Mouse (Mus musculus) CD4-positive helper T cell, adult 2 months (primary cell): ENCODE results near the gene Utrn.

Experiments
- DNase-seq: peaks from one replicate; pipeline ENCODE4 v3.0.0-alpha.2; 2012; ENCODE audit warnings: low read depth, missing footprints, low spot score

Utrn gene

DNA sequence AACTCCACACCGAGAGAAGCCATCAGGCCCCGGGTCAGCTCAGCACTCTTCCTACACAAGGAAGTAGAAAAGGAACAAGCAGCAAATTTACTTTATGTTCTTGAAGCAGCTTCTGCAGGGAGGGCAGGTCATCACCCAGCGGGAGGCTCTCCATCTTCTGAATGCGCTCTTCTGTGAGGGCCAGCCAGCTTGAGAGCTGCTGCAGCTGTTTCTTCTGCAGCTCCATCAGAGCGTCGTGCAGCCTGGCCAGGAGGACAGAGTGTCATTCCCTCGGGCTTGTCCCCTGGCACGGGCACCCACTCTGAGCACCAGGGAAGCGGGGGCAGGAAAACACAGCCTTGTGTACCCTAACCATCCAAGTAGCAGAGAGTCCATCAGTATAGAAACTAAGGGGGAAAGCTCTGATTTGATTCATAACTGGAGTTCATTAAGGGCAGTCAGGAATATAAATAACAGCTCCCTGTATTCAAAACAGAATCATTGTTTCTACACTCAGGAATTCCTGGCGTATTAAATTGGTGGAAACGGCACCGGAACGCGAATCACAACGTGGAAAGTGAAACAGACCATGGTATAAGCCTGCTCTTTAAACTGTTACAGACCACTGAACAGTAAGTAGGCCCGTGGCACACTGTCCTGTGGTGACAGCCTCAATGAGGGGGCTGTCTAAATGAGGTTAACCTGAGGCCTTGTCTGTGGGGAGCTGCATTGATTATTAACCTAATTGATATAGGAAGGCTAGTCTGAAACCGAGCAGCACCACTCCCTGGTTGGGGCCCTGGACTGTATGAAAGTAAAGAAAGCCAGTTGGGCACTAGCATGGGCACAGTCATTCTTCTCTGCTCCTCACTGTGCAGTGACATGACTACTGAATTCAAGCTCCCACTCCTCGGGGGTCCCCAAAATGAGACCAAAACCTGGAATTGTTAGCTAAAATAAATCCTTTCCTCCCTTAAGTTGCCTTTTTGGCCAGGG, 132.0 kb downstream of the Utrn start:
- no peak for DNase-seq

DNA sequence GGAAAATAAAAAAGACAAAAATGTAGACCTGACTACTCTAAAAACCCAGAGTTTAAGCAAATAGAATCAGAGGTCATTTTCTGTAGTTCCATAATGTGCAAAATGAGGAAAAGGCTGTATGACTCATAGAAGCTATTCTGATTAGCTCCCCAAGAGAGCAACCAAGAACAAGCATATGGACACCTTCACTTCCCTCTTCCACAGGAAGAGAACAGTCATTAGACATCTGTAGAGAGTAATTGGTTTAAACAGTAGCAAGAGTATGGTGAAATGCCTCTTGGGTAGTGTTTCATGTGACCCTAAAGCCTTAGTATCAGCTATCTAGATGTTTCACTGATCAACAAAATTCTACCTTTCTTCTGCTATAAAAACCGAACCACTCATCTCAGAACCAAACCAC, 133.5 kb downstream of the Utrn start:
- DNase-seq = no peak

DNA sequence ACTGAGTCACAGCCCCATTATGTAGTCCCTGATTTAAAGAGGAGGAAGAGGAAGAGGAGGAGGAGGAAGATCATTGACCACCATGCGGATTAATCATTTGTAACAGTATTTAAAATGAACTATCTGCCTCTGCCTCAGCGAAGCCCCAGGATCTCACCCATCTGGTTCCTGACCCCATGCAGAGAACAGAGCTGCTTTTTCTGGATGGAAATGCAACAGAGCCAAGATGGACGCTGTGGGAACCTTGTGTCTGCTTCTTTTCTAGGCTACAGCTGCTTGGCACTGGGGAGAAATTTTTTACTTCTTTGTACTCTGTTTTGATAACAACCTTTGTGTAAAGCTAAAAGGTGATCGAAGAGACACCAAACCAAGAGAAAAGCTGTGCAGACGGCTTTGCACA, 137.7 kb downstream of the Utrn start:
- DNase-seq = no peak

DNA sequence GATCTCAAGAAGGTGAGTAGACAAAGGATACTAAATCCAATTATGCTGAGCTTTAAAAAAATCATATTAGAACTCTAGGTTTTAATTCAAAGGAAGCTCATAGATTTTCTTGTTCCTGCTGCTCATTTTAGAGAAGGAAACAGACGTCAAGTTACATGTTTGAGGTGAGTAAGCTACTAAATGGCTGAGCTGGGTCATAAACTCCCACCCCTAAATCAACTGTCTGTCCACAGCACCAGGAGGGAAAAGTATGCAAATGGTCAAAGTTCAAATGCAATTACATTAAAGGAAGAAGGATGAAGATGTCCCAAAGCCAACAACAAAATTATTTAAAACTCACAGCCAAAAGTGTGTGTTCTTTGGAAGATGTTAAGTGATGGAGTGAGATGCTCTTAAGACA, 139.5 kb downstream of the Utrn start:
- no peak for DNase-seq

DNA sequence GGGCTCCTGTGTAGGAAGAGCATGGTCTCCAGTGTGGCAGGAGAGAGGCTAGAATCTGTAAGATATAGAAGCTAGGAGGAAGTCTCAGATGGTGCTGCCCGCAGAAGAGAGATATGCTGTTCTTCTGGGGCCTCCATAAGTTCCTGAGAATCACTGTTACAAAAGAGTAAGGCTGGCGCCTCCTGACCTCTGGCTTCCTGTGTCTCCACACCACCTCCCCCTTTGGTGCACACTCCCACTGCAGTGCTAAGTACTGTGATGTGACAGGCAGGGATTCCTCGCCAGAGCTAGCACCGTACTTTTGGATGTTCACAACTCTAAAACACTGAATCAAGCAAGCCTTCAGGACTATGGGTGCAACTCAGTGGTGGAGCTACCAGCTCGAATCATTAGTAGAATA, 140.1 kb downstream of the Utrn start:
- no peak for DNase-seq

DNA sequence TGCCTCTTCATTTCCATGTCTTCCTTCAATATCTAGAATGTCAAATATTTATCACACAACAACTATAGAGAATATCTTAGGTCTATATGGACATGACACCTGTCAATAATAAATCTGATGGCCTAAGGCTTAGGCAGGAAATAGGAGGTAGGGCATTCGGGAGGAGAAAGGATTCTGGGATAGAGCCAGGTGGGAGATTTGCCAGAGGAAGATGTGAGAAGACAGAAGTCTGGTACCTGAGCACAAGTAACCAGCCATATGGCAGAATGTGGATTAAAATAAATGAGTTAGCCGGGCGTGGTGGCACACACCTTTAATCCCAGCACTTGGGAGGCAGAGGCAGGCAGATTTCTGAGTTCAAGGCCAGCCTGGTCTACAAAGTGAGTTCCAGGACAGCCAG, 141.3 kb downstream of the Utrn start:
- DNase-seq = no peak

DNA sequence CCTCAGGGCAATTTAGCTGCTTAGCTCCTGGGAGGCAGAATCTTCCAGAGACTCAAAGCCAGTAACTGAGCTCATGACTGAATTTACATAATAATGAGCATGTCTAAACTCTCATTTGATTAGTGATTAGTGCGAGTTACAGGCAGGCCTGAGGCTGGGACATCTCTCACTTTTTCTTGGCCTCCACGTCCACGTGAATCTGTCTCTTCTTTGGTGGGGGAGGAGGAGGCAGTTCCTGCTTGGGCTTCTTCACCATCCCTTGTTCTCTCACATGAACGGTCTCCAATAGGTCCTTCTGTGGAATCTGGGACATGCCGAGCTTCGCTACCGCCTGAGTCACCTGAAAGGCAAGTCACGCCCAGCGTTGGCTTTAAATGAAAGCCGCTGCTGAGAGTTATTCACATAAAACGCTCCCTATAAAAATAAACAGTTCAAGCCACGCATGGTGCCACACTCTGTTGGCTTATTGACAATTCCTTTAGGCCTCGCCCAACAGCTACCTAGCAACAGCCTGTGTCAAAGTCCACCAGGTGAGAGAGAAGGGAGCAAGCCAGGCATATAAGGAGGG, 143.0 kb downstream of the Utrn start:
- no peak for DNase-seq

DNA sequence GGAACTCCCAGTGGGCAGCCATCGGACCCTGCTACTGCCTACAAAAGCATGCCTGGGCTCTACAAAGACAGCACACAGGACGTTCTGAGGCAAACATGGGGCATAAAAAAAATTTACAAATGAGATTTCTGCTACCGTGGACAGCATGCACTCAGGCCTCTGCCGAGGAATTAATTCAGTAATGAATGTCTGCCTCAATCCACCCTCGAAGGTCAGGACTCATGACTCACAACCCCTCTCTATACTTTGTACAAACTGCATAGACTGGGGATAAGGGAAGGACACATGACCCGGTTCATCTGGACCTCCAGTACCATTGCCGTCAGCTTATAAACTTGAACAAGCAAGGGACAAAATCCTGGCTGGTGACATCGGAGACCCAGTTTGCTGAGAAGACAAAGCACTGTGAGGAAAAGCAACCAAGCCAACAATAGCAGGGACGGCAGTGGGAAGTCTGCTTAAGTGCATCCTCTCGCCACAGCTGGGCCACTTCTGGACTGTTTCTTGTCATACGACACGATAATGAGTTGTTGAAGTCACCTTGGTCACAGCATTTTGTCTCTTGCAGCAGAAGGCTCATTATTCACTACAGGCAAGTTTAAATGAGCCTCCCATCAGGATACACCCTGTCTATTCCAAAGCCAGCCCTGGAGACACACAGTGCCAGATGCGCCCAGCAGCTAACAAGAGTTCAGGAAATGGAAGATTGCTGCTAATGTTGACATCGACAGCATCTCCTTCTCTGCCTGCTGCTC, 144.7 kb downstream of the Utrn start:
- no peak for DNase-seq

DNA sequence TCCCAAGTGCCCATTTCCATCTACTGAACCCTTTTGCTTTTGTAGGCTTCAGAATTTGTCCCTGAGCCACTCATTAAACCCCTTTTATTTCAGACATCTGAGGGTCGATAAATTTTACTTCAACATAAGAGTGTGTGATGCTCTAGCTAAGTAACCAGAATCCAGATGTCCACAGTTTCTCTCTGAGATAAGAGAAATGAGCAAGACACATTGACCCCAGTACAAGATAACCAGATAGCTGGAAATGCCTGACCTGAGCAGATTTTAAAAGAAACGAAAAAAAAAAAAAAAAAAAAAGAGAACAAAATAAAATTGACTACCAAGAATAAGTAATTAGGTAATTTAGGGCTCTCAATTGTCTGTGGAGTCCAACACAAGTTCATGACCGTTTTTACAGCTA, 145.9 kb downstream of the Utrn start:
- DNase-seq = no peak

DNA sequence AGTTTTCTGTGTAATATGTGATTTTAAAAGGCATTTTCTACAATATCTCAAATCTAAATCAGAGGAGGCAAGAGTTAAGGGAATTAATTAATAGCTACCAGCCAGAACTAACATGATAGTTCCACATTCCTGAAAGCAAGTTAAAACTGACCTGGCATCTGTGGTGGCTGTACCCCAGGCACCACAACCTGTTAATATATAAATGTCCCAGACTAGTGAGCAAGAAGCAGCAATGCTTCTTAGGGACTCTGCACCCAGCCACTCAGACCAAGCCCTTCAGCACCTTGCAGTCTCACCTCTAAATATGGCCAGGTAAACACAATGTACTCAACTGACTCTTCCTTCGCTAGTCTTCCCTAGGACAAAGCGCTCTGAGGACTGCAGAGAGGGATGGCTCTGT, 147.1 kb downstream of the Utrn start:
- DNase-seq = no peak

DNA sequence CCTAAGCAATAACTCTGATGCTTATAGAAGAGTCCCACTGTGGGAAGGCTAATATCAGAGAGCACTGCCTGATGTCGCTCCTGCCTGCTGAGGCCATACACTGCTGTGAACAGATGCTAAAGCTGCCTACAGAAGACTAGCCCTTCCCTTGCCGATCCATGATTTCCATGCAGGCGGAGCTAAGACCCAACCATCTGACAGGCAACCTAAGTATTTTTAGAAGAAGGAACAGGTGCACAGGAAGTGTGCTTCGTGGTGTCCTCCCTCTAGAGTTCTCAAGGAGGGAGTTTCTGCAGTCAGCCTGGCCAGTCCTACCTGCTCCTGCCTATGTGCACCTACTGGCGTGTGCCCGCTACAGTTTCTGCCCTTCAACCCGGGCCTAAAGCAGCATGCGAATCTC, 150.8 kb downstream of the Utrn start:
- no peak for DNase-seq

DNA sequence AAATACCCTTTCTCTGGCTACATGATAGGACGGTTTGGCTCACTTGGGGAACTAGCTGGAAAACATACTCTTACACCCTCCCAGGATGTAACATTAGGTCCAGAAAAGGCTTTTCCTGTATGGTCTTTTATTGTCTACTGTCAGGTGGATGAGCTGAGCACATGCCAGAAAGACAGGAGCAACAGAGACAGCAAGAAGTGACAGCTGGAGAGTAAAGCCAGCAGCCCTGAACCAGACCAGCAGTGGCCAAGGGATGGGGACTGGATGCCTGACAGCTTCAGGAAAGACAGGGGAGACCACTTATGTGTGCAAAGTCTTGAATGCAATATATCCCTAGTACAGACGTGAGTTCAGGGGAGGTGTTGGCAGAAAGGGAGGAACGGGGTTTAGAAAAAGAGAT, 151.8 kb downstream of the Utrn start:
- no peak for DNase-seq

DNA sequence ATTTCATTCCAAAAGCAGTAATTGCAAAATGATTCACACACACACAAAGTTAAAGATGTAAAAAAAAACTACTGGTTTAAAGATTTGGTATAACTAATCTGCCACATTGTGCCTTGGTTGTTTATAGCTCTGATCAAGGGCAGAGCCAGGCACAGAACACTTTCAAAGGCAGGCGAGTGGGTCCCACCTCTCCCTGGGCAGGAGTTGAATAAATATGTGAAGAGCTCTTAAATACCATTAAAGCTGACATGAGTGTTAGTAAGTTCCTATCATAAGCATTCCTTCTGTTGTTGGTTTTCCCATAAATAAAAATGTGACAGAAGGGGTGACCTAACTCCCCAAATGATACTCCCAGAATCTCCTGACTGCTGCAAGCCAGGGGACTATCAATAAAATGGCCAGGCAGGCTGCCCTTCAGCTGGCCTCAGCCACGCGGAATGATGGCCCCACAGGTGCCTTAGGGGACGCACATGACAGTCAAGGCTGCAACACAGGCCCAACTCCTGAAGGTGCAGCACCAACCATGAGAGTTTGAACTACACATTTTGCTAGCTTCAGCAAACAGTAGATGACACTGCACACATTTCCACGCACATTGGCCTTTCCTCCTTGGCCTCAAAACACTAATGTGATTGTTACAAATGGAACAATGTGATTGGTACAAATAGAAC, 152.4 kb downstream of the Utrn start:
- no peak for DNase-seq

DNA sequence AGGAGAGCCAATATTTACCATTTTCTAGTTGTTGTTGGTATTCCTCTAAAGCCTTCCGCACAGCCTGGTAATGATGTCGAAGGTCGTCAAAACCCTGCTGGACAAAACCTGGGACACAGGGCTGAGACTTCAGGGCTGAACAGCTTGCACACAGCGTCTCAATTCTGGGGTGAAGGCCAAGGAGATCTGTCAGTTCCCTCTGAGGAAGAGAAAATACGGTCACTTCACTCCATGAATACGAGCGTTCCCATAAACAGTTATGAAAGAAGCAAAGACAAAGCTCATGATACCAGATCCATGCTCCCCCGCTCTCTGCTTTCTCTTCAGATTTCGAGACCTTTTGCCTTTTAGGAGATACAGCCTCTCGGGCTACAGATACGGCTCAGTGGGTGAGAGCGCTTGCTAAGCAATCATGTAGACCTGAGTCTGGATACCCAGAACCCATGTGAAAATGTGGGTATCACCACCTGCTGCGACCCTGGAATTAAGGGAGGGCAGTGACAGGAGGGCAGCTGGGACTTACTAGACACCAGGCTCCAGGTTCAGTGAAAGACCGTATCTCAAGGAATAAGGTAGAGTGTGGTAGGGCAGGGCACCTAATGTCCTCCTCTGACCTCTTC, 155.8 kb downstream of the Utrn start:
- no peak for DNase-seq

DNA sequence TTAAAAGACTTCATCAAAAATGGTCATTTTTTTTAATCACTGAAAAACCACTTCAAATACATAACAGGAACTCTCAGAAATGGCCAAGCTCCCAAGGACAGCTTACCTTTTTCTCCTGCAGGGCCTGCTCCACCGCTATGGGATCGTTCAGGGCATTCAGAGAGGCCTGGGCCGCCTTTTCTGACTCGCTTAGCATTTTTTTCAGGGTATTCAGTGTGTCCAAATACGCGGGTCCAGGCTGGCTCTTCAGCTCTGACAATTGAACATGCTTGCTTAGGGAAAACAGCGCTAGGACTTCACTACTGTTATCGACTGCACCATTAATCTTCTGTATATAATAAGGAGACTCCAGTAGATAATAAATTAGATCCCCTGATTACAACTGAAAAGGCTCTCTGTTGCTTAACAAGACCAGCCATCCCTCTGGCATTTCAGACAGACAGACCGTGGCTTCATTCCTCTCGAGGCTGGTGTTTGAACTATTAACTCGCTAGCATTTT, 157.8 kb downstream of the Utrn start:
- no peak for DNase-seq

DNA sequence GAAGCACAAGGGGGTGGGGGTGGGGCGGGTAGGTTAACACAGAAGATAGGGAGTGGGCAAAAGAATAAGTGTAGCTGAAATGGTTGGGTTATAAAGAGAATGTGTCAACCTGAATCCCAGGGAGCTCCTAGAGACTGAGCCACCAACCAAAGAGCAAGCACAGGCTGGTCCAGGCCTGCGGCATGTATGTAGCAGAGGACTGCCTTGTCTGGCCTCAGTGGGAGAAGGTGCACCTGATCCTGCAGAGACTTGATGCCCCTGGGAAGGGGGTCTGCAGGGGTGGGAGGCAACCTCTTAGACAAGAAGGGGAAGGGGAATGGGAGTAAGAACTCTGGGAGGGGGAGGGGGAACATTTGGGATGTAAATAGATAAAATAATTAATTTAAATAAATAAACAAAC, 162.6 kb downstream of the Utrn start:
- no peak for DNase-seq

DNA sequence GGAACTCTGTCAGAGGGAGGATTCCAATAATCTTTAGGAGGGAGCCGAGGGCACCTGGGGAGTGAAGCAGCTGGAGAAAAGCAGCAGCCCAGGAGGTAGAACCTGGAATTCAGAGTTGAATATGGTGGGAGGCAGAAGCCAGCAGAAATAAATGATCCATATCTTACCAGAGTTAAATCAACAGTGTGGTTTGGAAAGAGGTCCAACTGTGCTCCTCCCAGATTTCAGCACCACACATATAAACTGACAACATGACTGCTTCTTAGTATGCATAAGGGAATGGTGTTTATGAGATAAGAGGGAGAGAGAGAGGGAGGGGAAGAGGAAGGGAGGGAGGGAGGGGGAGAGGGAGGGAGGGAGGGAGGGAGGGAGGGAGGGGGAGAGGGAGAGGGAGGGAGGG, 163.2 kb downstream of the Utrn start:
- no peak for DNase-seq

DNA sequence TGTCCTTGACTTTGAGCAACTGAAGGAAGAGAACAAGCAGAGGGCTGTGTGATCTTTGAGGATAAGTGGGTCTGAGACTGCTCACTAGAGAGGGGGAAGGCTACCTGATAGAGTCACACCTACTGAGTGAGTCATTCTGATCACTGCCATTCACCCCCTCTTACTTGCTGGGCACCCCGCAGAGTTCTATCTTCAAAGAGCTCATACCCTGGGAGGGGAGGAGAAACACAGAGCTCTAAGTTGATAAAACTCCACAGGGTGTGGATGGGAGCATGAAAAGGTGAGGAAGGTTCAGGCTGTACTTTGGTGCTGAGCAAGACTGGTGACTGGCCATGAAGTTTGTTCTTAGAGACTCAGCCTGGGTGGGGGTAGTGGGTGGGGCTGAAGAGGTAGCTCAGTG, 164.9 kb downstream of the Utrn start:
- DNase-seq = no peak

DNA sequence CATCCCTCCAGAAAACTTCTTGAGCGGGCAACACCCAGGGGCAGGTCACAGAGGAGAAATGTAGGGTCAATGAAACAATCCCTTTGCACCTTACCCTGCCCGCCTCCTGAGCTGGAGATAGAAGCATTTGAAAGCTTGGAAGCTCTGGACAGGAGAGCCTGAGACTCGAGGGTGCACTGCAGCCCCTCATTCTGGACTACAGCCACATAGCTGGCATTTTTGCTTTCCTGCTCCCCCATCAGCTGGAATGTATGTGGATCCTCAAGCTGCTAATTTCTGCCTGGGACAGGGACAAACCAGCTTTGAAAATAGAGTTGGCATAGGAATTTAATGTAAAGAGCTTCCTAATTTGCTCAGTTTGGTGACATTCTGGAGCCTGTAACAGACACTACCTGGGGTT, 165.6 kb downstream of the Utrn start:
- DNase-seq = no peak

DNA sequence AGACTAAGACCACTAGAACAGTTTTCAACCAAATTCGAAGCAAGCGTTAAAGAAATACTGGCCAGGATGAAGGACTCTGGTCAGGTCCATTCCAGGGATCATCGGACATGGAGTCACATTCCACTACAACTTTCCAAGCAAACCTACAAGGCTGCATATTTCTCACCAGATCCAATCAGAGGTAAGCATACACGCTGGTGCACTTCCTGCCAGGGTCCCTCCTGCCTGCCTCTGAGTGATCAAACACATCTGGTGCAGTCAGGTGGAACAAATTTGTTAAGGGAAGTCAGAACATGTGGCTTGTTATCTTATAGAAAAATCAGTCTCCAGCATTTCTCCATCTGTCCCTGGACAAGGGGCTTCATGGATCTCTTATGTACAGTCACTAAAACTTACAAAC, 167.0 kb downstream of the Utrn start:
- DNase-seq = no peak

DNA sequence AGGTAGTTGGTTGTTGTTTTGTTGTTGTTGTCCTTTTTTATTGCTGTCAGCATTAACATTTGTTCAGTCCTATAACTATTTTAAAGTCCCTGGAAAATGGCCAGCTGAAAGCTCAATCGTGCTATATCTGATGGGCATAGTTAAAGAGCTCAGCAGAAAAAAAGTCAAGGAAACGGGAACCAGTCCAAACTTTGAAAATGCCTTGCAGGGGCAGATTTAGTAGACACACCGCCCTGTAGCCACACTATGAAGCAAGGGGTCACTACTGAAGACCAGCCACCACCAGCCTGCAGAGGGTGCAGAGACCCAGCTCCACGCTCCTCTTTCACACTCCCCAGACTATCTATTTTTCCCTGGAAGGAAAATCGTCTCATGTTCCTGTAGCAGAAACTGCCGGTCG, 167.5 kb downstream of the Utrn start:
- no peak for DNase-seq
